Mouse (Mus musculus): ENCODE data around the gene Amz1. TPM values are rescaled to one million over a fixed set of nuclear protein-coding genes. Genes with fewer than 3 reads are reported as not detected.

The Amz1 gene
- 10 to 100 TPM; 12.1 to 13.0 TPM for total RNA-seq (2021)

- DNase-seq = peak; percentile 68 to 76
Measured at GRCm38 (mm10) chr5:140723822-140724221, at the start of gene Amz1. Gene Amz1, plus strand, starts transcription at chr5:140724127.

DNA sequence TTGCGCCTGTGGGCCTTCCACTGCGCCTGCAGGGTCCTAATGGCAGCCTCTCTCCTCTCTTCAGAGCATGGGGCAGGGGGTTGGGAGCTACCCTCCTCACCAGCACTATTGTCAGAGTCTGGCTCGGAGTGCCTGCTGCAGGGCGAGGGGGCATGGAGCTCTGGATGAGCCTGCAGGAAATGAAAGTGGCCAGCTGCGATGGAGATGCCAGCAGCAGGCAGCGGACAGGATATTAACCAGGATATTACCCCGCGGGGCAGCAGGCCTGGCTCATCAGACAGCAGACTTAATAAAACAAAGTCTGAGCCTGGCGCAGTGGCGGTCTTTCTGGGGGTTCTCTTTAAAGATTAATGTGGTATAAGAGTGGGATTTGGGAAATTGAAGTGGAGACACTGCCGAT, 48.8 kb upstream of the Amz1 start:
- DNase-seq = no peak

GRCm38 (mm10) chr5:140675640-140676039, 48.3 kb upstream of the Amz1 start:
- no peak for DNase-seq

DNA sequence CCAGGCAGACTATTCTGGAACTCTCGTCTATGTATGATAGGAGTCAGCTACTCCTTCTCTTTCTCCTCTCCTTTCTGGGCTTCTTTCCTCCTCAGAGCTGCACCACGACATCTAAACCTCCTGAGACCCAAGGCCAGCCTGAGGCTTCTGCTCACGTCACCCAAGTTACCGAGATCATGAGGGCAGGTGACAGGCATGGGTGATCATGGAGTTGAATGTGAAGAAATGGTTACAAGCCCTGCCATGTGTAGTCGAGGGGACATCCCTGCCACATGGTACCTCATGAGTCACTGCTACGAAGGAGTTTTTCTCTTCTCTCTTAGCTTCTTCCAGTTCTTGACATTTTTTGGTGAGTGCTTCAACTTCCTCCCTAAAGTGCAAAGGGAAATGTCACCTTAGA, 46.8 kb upstream of the Amz1 start:
- DNase-seq = no peak

- DNase-seq = no peak
Measured at GRCm38 (mm10) chr5:140680051-140680450, 43.9 kb upstream of the Amz1 start.

GRCm38 (mm10) chr5:140680950-140681349, 43.0 kb upstream of the Amz1 start:
- DNase-seq = no peak

GRCm38 (mm10) chr5:140682113-140682512, 41.8 kb upstream of the Amz1 start:
- no peak for DNase-seq

DNA sequence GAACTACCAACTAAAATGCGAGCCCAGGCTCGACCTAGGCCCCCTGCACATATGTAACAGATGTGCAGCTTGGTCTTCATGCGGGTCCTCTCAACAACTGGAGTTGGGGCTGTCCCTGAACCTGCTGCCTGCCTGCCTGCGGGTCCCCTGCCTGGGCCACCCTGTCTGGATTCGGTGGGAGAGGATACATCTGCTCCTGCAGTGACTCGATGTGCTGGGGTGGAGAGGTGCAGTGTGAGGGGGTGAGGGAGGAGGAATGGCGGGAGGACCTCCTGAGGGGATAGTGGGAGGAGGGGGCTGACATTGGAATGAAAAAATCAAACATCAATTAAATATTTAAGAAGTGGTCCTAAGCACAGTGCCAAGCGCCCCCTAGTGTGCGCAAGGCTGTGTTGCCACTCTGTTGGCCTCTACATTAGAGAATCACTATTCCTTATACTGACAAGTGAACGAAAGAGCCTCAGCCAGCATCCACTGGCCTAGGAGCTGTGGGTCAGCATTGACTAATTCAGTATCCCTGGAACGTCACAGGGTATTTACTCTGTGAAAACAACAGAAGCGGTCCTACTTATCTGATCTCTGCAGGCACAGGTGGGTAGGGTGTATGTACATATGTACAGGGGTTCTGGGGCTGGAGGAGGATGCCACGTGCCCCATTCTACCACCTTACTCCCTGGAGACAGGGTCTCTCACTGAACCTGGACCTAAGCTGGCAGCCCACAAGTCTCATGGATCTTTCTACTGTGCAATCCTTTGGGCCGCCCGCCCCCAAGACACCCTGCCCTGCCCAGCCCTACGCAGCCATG, 39.4 kb upstream of the Amz1 start:
- peak; percentile 28 to 37 for DNase-seq

GRCm38 (mm10) chr5:140688434-140688833, 35.5 kb upstream of the Amz1 start:
- no peak for DNase-seq

DNA sequence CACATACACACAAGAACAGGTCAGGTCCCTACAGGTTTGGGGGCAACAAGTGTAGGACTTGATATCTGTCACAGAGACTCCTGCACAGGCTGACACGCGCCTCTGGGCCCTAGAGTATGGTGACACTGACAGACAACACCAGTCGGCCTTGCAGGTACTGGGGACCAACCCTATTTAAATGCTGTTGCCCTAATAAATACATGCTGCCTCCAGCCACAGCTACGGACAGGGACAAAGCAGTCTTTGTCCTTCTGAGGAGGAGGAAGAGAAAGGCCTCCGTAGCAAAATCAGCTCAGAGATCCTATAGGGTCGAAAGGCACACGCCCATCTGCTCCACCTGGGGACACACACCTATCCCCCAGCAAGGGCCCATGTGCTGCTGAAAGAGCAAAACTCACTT, 27.9 kb upstream of the Amz1 start:
- no peak for DNase-seq

- DNase-seq = no peak
Measured at GRCm38 (mm10) chr5:140699776-140700175, 24.2 kb upstream of the Amz1 start.

DNA sequence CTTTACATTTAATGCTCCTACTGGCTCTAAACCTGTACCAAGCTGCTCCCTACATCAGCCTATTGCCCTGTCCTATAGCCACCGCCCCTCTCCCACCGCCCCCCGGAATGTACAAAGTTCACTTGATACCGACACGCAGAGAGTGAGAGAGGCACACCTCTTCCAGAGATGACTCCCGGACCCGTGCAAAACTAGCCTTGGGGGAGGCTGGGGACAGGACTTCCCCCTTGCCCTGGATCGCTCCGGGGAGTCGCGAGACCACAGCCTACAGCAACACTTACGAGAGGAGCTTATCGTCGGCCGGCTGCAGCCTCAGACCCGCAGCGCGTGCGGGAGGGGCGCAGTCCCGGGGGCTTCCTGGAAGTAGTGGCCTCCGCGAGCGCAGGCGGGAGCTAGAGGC, 22.3 kb upstream of the Amz1 start:
- DNase-seq = no peak

DNA sequence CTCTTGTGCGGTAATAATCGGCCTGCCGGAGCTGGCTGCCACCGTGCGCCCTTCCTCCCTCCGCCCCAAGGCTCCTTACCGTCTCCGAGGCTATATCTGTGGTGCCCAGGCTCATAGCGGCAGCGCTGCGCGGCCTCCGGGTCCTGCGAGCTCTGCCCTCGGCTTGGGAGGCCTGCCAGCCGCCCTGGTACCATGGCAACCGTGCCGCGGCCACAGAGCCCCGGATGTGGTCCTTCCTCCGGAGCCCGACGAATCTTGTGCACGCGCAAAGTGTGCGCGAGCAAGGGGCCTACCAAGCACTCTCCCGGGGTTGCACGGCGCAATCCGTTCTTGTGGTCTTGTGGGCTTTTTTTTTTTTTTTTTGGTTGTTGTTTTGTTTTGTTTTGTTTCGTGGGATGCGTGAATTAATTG, 21.8 kb upstream of the Amz1 start, which contains the start of gene Iqce:
Gene Iqce (minus strand): TSS at position 276 of the 411 bp plus-strand sequence.
- peak; percentile 94 to 95 for DNase-seq

- no peak for DNase-seq
Measured at GRCm38 (mm10) chr5:140702618-140703175, 21.2 kb upstream of the Amz1 start.

DNA sequence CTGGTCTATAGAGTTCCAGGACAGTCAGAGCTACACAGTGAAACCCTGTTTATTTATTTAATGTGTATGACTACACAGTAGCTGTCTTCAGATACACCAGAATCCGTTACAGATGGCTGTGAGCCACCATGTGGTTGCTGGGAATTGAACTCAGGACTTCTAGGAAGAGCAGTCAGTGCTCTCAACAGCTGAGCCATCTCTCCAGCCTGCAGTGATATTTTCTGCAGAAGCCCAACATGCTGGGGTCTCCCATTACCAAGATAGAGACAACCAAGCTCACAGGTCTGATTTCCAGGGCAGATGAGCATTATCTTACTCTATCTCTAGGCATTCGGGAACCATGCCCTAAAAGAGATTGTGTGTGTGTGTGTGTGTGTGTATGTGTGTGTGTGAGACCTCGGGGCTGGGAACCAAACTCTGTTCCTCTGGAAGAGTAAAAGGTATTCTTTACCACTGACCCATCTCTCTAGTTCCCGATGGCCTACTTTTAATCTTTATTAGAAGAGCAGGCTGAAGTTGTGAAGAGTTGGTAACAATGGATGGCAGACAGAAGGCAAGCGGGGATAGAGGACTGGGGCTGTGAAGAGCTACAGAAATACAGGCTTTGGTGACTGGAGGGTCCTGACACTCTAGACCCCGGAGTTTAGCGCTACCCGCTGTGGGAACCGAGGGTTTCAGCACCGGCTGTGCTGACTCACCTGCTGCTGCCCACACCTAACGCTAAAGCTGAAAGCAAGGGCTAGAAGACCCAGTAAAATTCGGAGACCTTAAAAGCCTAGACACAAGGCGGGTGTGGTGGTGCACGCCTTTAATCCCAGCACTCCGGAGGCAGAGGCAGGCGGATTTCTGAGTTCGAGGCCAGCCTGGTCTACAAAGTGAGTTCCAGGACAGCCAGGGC, 20.2 kb upstream of the Amz1 start:
- DNase-seq = no peak

GRCm38 (mm10) chr5:140704378-140705251, 19.3 kb upstream of the Amz1 start, which contains the start of gene Brat1:
Gene Brat1, plus strand, starts transcription at chr5:140705011.
- DNase-seq = peak; percentile 100

DNA sequence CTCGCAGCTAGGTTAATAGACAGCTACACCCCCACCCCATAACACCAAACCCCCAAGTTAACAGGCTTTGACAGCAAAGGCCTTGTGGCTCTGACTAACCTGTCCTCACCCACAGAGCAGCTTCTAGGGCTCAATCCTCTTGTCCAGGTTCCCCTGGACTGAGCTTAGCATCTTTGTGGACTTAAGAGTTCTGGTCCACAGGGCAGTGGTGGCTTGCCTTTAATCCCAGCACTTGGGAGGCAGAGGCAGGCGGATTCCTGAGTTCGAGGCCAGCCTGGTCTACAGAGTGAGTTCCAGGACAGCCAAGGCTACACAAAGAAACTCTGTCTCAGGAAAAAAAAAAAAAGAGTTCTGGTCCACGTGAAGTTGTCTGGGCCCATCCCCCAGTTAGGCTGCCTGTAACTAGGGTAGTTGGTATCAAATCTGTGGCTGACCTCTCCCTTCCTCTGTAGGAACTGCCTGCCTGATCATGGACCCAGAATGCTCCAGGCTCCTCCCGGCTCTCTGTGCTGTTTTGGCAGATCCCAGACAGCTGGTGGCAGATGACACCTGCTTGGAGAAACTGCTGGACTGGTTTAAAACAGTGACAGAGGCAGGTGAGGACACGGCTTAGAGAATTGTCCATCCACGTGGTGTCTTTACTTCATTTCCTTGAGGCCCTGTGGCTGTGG, 18.3 kb upstream of the Amz1 start:
- DNase-seq = no peak

GRCm38 (mm10) chr5:140710315-140710714, 13.6 kb upstream of the Amz1 start:
- DNase-seq = no peak

GRCm38 (mm10) chr5:140711040-140711439, 12.9 kb upstream of the Amz1 start:
- DNase-seq = no peak

DNA sequence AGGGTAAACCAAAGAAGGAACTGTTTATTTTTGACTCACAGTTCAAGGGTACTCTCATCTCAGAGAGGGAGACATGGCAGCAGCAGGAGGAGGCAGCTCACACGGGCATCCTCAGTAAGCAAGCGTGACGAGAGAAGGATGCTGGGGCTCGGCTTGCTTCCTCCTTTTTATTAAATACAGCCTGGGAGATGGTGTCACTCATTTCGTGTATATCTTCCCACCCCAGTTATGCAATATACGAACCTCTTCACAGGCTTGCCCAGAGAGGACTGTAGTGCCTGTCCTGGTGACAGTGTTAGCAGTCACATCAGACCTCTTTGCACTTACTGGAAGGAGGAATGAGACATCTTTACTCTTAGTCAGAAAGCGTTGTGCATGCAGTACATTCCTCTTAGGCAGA, 3.2 kb upstream of the Amz1 start:
- DNase-seq = no peak

DNA sequence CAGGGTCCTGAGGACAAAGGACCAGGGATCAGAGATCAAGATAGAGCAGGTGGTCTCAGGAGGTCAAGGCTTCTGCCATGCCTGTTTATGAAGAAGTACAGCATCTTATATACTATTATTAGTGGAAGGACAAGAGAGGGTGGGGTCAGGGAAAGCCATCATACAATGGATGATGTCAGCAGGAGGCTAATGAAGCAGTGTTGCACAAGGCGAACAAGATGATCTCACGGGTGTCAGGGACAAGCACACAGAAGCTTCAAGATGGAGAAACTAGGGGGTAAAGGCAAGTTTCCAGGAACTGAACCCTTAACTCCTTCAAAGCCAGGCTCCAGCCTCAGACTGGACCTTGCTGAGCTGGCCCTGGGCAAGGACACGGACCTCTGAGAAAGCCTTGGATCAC, 1.8 kb upstream of the Amz1 start:
- no peak for DNase-seq

All from layer of hippocampus, postnatal 36 days (tissue).